Mouse (Mus musculus) ovary, postnatal 14 days (tissue): Measurements from ENCODE around the gene Spata32.

Experiments
- DNase-seq: peaks from one replicate; pipeline ENCODE4 v3.0.0; 2022; ENCODE audit warnings: low spot score

Gene Spata32

DNA sequence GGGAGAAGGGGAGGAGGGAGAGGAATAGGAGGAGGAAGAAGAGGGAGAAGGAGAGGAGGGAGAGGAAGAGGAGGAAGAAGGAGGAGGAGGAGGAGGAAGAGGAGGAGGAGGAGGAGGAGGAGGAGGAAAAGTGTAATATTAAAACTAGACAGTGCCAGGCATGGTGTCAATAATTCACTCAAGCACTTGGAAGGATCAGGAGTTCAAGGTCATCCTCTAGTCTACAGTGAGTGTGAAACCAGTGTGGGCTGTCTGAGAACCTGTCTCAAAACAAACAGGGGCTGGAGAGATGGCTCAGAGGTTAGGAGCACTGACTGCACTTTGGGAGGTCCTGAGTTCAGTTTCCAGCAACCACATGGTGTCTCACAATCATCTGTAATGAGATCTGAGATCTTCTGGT, 15.9 kb downstream of the Spata32 start:
- DNase-seq, result no peak

DNA sequence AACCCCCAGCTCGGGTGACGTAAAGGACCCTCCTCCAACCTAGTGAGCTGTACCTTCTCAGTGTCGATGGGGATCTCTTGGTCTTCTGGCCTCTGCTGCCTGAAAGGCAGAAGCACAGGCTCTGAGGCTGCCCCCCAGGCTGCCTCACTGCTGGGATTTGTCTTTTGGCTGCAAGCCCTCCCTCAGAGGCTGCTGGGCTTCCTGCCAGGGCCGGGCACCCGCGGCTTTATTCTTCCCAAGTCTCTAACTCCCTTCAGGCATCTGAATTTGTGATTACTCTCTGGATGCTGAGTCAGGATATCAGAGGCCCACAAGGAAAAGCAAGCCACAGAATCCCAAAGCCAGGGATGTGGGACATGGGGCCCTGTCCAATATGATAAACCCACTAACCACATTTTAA, 16.6 kb downstream of the Spata32 start:
- DNase-seq, result peak; percentile 59

DNA sequence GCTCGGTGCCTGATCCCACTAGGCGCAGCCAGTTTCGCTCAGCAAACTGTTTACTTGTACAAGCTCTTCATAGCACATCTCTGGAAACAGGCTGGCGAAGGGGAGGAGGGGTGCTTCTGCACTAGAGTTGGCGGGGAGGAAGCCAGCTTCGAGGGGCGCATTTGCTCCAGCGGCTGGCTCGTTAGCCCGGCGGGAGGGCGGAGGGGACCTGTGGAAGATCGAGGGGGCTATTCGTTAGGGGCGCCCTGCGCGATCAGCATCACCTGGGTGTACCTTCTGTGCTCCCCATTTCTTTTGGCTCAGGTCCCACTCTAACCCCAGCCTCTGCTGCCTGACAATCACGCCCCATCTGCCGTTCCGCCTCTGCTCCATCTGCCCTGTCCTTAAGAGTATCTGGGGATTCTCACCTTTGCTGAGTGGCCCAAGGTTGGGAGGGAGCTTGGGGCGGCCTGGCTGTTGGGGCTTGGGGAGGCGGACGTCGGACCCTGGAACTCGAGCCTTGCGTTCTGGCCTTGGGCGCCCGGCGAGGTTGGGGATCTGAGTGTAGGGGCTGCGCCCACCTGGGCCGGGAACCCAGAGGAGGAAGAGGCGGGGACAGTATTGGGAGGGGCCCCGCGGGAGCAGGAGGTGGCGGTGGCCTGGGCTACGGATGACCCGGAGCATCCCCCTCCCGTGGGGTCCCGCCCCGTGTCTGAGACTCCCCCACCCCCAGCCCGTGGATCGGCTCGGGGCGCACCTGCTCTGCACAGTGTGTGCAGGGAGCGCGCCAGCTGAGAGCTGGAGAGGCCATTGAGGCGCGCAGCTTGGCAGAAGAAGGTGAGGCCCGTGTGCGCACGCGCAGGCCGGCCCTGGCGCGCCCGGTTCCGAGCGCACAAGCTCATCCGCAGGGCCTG, 19.1 kb downstream of the Spata32 start:
- DNase-seq, result peak; percentile 36

DNA sequence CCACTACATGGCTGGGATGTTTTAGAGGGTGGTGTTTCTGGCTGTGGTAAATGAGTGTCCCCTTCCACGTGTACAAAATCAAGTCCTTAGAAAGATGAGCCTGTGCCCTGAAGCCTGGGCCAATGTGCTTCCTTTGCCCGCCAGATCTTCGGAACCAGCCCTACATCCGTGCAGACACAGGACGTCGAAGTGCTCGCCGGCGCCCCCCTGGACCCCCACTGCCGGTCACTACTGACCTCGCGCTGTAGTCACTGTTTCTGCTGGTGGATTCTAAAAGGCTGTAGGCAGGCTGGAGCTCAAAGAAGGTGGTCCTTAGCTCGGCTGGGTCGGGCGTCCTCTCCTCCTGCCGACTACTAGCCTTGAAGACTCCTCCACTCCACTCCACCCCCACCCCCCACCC, 19.9 kb downstream of the Spata32 start:
- no peak for DNase-seq

DNA sequence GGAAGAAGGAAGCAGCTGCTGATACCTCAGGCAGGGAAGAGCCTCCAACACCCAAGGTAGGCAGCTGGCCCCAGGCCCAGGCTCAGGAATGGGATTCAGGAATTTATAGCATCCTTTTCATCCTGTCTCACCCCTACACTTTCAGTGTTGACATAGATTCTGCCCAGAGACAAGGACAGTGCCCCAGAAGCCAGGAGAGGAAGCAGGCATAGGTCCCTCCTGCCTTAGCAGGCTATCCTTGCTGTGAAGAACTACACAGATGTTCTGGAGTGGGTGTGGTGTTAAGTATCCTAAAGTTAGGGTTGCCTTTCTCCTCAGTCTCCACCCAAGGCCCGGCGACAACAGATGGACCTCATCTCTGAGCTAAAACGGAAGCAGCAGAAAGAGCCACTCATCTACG, 20.9 kb downstream of the Spata32 start:
- no peak for DNase-seq

DNA sequence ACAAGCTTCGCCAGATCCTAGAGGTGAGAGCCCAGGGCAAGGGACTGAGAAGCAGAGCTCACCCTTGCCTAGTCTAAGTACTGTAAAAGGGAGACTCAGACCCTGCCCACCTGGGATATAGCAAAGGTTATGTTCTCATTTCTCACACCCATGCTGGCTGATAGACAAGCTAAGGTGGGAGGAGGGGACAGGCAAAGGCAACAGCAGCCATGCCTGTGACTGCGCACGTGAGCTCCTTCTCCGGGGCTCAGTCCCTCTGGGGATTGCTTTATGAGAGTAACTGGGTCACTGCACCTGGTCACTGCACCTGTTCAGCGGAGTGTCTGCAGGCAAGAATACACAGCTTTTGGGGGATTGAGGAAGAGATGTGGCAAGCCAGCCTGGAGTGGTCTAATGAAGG, 22.6 kb downstream of the Spata32 start:
- no peak for DNase-seq

DNA sequence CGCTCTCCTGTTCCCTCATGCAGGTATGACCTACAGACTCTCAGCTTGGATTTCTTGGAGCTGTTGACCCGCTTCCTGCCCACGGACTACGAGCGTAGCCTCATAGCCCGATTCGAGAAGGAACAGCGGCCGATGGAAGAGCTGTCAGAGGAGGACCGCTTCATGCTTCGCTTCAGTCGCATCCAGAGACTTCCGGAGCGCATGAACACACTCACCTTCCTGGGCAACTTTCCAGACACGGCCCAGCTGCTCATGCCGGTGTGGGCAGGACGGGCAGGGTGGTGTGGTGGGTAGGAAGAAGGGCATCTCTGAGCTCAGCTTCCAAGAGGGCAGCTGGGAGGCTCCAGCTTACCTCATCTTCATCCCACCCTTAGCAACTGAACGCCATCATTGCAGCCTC, 23.0 kb downstream of the Spata32 start:
- no peak for DNase-seq

DNA sequence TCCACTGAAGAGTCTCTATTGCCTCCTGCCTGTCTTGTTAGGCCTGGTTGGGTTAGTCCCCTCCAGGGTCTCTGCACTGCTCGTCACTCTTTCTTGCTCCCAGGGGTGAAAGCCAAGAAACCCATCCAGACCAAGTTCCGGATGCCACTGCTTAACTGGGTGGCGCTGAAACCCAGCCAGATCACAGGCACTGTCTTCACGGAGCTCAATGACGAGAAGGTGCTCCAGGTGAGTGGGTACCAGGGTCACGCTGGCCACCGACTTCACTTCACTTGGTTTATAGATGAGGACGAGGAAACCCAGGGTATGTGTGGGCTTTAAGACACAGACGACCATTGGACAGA, 24.4 kb downstream of the Spata32 start:
- no peak for DNase-seq

DNA sequence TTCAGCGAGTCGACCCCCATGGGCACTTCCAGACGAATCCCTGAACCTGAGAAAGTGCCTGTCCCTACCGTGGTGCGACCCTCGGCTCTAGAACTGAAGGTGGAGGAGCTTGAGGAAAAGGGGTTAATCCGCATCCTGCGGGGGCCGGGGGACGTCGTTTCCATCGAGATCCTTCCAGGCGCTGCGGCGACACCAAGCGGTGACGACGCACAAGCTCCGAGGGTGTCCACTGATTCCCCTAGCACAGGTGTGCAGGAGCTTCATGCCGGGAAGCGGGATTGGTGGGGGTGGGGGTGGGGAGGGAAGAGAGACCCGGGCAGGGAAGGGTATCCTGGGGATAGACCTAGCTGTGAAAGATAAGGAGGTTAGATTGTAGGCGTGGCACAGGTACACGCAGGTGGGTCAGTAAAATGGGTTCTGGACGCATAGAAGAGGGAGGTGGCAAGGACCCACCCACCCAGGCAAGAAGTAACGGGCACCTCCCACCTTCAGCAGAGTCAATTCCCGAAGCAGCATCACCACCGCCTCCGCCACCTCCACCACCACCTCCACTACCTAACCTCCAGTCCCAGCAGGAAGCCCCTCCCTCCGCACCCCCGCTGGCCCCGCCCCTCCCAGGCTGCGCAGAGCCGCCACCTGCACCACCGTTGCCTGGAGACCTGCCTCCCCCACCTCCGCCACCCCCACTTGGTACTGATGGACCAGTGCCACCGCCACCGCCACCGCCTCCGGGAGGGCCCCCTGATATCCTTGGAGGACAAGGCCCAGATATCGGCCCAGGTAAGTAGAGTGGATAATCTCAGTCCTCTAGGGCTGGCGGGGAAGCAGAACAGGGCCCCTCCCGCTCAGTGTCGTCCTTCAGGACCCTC, 25.0 kb downstream of the Spata32 start:
- no peak for DNase-seq

DNA sequence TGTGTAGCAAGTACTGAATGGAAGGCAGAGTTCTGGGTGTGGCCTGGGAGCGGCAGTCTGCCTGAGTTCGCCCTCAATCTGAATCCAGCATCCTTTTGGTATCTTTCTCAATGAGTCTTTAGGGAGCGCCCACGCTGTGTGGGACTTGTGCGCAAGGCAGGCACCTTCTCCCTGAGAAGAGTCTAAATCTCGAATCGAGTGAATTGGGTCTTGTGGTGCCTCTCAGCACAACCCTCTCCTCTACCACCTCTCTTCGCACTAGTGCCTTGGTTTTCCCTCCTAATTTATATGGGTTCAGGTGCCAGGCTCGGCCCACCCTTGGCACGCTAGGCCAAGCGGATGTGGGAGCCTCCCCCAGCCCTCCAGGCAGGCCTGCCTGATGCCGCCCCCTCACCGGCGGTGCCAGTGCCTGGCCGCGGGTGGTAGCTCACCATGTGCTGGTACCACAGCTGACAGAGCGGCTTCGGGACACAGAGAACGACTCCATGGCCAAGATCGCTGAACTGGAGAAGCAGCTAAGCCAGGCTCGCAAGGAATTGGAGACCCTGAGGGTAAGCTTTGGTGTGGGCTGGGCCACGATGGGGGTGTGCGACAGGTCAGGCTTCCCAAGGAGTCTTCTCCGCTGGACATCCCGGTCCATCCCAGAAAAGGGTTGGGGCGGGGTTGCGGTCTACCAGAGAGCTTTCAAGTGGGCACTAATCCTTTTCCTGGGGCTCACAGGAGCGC, 25.8 kb downstream of the Spata32 start:
- no peak for DNase-seq

DNA sequence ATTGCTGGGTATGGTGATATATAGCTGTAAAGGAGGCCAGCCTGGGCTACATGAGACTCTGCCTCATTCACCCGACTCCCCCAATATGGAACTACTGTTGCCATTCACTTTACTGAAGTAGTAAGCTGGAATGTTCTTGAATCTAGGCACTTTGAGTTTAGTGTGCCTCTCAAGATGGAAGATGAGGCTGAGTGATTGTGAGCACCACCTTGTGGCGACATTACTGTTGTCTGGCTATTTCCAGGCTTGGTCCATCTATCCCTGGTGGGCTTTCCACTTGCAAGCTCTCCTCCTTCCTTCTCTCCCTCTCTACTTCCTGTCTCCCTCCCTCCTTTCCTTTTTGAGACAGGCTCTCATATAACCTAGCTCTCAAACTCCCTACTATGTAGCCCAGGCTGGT, 33.3 kb downstream of the Spata32 start:
- DNase-seq, result peak; percentile 34

DNA sequence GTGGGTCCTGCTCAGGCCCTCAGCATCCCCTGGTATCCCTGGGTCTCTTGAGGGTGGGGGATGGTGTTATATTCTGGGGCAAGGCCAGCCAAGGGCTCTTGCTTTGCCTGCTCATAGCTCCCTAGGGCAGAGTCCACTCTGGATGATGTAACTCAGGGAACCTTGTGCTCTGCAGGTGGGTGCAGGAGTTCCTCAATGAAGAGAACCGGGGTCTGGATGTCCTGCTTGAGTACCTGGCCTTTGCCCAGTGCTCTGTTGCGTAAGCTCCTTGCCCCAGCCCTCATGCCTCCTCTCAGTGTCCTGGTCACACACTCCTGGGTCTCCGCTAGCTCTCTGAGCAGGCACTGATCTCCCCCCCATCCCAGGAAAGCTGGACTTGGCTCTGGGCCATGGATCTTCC, 36.3 kb downstream of the Spata32 start:
- DNase-seq, result no peak

DNA sequence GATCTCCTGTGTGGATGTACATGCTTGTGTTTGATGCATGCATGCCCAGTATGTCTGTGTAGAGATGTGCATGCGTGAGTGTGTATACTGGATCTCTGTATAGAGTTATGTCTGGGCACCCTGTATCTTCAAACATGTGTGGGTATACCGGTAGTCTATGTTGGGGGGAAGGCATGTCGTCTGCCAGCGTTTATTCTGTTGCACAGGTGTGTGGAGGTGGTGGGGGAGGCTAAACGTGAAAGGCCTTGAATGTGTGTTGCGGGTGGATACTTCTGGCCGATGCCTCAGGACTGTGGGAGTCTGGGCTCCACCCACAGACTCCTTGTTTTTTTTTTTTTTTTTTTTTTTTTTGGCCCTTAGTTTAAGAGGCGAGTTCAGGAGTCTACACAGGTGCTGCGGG, 36.9 kb downstream of the Spata32 start:
- DNase-seq, result no peak

DNA sequence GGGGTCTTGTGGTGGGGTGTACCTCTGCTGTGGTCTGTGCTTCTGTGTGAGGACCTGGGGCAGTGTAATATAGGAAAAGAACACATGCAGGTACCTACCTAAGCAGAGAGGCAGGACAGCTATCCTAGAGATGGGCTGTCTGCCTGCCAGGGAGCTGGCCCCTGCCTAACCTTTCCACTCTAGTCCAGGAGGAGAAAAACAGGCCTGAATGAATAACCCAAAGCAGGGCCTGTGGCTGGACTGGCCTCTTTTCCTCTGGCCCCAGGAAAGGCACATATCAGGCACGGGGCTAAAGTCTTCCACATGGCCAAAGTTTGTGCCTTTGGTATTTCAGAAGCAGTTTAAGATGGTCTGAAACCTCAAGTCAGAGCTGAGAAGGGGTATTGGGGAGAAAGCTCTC, 37.8 kb downstream of the Spata32 start:
- no peak for DNase-seq

DNA sequence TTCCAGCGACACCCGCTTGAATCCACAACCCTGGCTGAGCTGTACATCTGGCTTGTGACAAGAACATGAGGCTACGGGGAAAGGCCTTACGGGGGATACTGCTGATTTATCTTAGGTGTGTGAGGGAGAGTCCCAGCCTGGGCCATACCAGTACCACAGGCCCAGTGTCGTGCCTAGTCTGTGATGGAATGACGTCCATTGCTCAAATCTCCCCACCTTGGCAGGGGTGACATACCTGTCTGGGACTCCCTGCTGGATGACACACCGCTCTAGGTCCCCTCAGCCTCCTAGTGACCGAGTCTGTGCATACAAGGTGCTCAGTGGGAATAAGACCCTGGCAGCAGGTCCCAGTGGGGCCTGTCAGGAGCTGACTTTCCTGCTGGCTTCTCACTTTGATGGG, 39.5 kb downstream of the Spata32 start:
- no peak for DNase-seq

DNA sequence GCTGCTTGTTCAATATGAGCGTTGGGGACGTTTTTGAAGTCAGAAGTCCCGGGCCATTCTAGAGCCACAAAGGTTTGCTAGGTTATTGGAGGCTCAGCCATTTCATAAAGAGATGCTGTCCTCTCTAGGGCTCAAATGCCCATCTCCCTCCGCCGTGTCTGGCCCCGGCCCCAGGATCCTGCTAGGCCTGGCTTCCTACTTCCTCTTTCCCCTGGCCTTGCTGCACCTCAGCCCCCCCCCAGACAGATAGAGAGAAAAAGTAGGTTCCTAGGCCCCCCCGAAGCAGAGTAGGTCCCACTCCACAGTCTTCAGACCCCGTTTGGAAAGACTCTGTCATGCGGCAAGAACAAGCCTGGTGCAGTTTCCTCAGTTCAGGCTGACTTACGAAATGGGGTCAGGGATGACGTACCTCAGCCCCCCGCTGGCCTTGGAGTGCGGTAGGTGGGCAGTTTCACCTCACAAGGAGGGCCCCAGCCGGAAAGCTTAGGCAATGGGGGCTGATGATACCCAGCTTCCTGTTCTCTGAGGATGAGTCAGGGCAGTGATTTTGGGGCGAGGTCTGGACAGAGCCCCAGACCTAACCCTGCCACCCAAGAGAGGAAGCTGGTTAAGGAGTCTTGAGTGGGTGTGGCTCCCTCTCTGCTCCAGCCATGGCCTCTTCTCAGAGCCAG, 40.3 kb downstream of the Spata32 start:
- DNase-seq, result no peak

DNA sequence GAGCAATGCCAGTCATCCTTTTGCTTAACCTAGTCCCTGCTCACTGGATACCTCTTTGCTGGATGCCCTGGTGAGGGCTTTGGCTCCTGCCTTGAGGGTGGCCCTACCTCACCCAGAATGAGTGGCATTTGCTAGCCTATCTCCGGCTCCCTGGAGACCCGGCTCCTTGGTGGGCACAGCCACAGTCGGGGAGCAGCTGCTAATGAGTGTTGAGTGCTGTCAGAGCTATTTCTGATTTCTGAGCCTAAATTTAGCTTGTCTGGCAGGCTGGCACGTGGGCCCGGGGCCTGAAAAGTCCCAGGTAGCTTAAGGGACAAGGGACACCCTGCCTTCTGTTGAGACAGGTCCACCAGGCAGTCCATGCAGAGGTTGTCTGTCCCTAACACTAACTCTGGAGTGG, 41.0 kb downstream of the Spata32 start:
- no peak for DNase-seq

DNA sequence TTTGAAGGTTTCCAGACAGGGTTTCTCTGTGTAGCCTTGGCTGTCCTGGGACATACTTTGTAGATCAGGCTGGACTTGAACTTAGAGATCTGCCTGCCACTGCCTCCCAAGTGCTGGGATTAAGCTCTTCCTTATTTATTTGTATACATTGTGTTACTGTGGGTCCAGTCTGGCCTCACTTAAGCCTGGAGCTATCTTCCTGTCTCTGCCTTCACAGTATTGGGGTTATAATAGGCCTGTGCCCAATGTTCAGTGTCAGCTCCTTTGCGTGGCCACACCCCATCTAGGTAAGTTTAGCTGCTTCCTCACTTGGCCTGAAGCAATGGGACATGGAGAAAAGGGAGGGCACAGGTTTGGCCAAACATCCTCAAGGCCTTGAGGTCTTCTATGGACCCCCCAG, 41.7 kb downstream of the Spata32 start:
- DNase-seq, result no peak

DNA sequence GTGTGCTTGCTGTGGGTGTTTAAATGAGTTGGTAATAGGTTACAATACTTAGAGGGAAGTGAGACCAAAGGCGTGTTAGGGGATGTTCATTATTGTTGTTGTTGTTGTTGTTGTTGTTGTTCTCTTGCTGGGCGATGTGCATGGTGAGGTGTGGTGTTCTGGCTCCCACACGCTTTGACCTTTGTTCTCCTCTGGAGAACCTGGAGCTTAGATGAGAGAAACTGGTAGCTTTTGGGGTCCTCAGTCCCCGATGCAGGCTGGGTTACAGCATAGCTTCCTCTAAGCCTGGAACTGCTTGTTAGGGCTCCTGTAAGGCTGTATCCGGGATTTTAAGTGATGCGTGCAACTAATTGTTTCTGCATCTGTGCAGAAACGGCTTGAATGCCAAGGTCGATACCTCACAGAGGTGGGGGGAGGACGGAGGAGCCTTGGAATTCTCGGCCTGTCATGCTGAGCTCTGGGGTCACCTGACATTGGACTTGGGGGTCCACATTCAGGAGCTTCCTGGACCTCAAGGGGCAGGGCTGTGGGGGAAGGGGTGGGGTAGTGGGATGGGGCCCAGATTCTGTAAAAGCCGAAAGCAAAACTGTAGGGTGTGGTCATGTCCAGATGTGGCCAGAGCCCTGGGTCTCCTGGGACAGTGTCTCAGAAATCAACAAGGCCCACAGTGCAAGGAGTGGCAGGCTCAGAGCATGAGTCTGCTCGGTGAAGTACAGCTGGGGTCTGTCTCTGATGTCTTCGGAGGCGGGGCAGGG, 42.4 kb downstream of the Spata32 start:
- no peak for DNase-seq

DNA sequence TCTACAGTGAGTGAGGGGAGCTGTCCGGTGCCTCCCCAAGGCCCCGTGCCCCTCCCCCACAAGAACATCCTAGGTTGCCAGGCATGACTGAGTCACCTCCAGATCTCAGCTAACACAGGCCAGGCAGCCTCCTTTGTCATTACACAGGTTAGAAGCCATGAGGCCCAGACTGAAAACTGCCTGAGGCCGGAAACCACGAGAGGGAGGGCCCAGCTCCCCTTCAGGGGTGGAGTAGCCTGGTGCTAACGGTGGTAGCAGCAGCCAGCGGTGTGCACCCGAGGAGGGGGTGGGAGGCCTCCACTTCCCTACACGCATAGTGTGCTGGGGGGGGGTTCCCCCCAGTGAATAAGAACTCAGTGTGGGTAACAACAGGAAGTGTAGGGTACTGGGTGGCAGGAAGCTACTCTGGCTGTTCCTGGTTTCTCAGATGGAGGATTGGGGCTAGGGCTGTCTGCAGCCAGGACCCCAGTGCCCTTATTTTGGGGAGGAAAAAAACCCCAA, 43.3 kb downstream of the Spata32 start:
- DNase-seq, result no peak

DNA sequence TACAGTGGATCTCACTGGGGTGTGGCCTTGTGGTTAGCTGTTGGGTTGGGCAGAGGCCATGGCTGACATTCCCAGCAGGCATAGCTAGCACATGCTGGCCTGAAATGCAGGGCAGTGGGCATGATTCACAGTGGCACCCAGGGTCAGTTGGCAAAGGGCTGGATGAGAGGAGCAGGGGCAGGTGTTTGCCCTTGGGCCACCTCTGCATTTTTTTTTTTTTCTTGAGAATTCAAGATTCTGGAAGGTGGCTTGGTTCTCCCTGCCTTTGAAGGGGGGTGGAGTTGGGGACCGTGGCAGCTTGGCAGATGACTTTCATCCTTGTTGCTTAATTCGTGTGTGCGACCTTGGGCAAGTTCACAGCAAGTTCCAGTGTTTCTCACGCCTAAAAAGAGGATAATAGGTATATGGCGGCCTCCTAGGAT, 43.8 kb downstream of the Spata32 start:
- no peak for DNase-seq
